Mouse (Mus musculus) liver, postnatal 0 days (tissue): ENCODE measurements around the gene Mapk1ip1. TPM values are rescaled to one million over a fixed set of nuclear protein-coding genes. Genes with fewer than 3 reads are reported as not detected.

ENCODE experiments used
- ATAC-seq: fragments of 200-750 bp; cut with Nextera tagmentation; 2 replicates; pipeline ENCODE4 v1.8.0; 2017; ENCODE audit warnings: mild to moderate bottlenecking, moderate library complexity
- DNase-seq: peaks from one replicate; pipeline ENCODE4 v3.0.0-alpha.2; 2016
- H3K27ac ChIP-seq: fragments of 300-500 bp; sonication (generic); 2 replicates; pipeline ENCODE4 v1.5.1; 2014; ENCODE audit warnings: antibody characterized with exemption, moderate library complexity, mild to moderate bottlenecking, low read depth
- H3K27me3 ChIP-seq: fragments of 300-500 bp; sonication (generic); 2 replicates; pipeline ENCODE4 v1.6.1; 2014; ENCODE audit warnings: low read length, control low read depth, mixed read lengths; ENCODE audit not compliant: insufficient read depth
- H3K36me3 ChIP-seq: fragments of 300-500 bp; sonication (generic); replicated peaks from 2 replicates; pipeline ENCODE4 v1.6.1; 2014; ENCODE audit warnings: mild to moderate bottlenecking, control low read depth, low read length, moderate library complexity, mixed read lengths; ENCODE audit not compliant: insufficient read depth
- H3K4me1 ChIP-seq: fragments of 300-500 bp; sonication (generic); 2 replicates; pipeline ENCODE4 v1.6.1; 2014; ENCODE audit warnings: antibody characterized with exemption, mild to moderate bottlenecking, control low read depth; ENCODE audit not compliant: insufficient read depth
- H3K4me2 ChIP-seq: fragments of 300-500 bp; sonication (generic); 2 replicates; pipeline ENCODE4 v1.6.1; 2014; ENCODE audit warnings: low read depth, mild to moderate bottlenecking, low read length, moderate library complexity, mixed read lengths
- H3K4me3 ChIP-seq: fragments of 300-500 bp; sonication (generic); 2 replicates; pipeline ENCODE4 v1.5.1; 2014; ENCODE audit warnings: low read depth, low read length
- H3K9ac ChIP-seq: fragments of 300-500 bp; sonication (generic); replicated peaks from 2 replicates; pipeline ENCODE4 v1.6.1; 2014; ENCODE audit warnings: mild to moderate bottlenecking, moderate library complexity
- H3K9me3 ChIP-seq: fragments of 300-500 bp; sonication (generic); 2 replicates; pipeline ENCODE4 v1.6.1; 2016; ENCODE audit warnings: mild to moderate bottlenecking, control low read depth, low read length, mixed read lengths
- CTCF ChIP-seq: sonication (generic); IDR thresholded peaks from 2 replicates; pipeline ENCODE4 v1.5.1; 2016; ENCODE audit warnings: antibody characterized with exemption, low read depth
- EP300 ChIP-seq: IDR thresholded peaks from 2 replicates; pipeline ENCODE4 v1.6.1; 2016; ENCODE audit warnings: antibody characterized with exemption, low read depth, mild to moderate bottlenecking
- WGBS: fragments of 180-500 bp; shearing (Covaris S2); extraction: QIAGEN DNeasy Blood & Tissue Kit; methylation state at CpG from one replicate; pipeline ENCODE4 v1.1.7; 2014; ENCODE audit not compliant: insufficient replicate concordance; 5-methylcytosine and 5-hydroxymethylcytosine counted together
- polyA plus RNA-seq: library from polyadenylated mRNA; unstranded; fragments of >200 nt; fragmentation: Nextera tagmentation; extraction: Ambion mirVana; gene quantifications from 2 replicates; pipeline ENCODE4 v1.2.1, GENCODE M21; 2015

The Mapk1ip1 gene
- polyA plus RNA-seq, 1 experiment from 2014 or later, result 5.5 TPM

- no peak for DNase-seq
- Histone ChIP-seq H3K9ac (no peak overlapping the region), H3K27me3 (no peaks in the 10 kb centered on the region), H3K4me1 (no peaks in the 10 kb centered on the region), H3K27ac (no peak overlapping the region), H3K4me2 (no peak overlapping the region), H3K9me3 (no peaks in the 10 kb centered on the region), H3K36me3 (no peaks in the 10 kb centered on the region), H3K4me3 (no peak overlapping the region)
- WGBS, result 79% methylated on average over 6 of the region's 6 CpGs
- TF ChIP-seq EP300 (no peak), CTCF (no peak)
- no peak for ATAC-seq
Measured at GRCm38 (mm10) chr7:138824423-138824822, 21.6 kb downstream of the Mapk1ip1 start.

DNA sequence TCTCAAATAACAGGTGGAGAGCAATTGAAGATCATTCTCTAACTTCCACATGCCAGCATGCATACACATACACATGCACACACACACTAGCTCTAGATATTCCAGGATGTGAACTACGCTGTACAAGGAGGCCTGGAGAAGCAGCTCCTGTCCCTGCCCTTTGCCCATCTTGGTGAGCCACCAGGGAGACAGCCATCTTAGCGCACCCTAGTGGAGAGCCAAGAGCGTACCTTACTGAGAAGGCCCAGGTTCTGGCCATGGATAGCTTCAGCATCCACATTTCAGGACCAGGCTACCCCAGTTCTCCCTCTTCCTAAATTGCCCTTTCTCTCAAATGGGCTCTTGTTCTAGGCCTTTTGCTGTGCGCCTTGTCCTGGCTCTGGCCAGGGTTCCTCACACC lies 27.8 kb downstream of the Mapk1ip1 start:
- WGBS, result 53% methylated on average over 4 of the region's 4 CpGs

GRCm38 (mm10) chr7:138813213-138813875 lies 32.7 kb downstream of the Mapk1ip1 start:
- no peaks in the 10 kb centered on the region for H3K4me1 ChIP-seq
- H3K36me3 ChIP-seq, result no peaks in the 10 kb centered on the region
- no peak for TF ChIP-seq CTCF
- no peak overlapping the region for H3K4me2 ChIP-seq
- DNase-seq (no peak), ATAC-seq (no peak)
- H3K9me3 ChIP-seq, result no peaks in the 10 kb centered on the region
- no peak overlapping the region for H3K27ac ChIP-seq
- H3K27me3 ChIP-seq, result no peaks in the 10 kb centered on the region
- H3K4me3 ChIP-seq, result no peak overlapping the region
- WGBS, result 78% methylated on average over 11 of the region's 11 CpGs
- H3K9ac ChIP-seq, result no peak overlapping the region

More for the DNA sequence above, 27.8 kb downstream of the Mapk1ip1 start:
- no peak overlapping the region for H3K27ac ChIP-seq
- peak; percentile 40 for TF ChIP-seq CTCF
- no peak for TF ChIP-seq EP300
- H3K36me3 ChIP-seq, result no peaks in the 10 kb centered on the region
- ATAC-seq, result no peak
- no peak overlapping the region for H3K4me3 ChIP-seq
- no peaks in the 10 kb centered on the region for H3K4me1 ChIP-seq
- no peak for DNase-seq
- H3K9me3 ChIP-seq, result no peaks in the 10 kb centered on the region
- no peak overlapping the region for H3K9ac ChIP-seq
- H3K4me2 ChIP-seq, result no peak overlapping the region
- H3K27me3 ChIP-seq, result no peaks in the 10 kb centered on the region

DNA sequence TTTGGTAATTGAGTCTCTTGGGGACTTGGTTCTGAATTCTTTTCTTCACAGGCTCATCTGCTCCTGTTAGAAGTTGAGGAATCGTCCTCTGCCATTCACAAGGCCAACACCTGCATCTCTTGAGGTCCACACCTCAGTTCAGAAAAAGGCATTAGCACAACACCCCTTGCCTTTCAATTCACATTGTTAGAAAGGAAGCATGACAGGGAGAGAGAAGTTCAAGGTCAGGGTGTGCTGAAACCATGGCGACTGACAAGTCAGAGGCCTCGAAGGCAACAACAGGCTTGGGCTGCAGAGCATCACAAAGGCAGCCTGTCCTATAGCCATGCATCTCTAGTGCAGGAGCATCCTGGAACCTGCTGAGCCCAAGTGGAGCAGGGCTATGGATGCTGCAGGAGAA lies 38.9 kb downstream of the Mapk1ip1 start:
- H3K36me3 ChIP-seq, result no peaks in the 10 kb centered on the region
- WGBS, result 72% methylated on average over 3 of the region's 3 CpGs
- no peak for TF ChIP-seq CTCF
- ATAC-seq, result no peak
- no peak overlapping the region for H3K4me3 ChIP-seq
- no peaks in the 10 kb centered on the region for H3K4me1 ChIP-seq
- no peak overlapping the region for H3K4me2 ChIP-seq
- H3K27ac ChIP-seq, result no peak overlapping the region
- DNase-seq, result no peak
- no peaks in the 10 kb centered on the region for H3K27me3 ChIP-seq
- no peak overlapping the region for H3K9ac ChIP-seq
- H3K9me3 ChIP-seq, result no peaks in the 10 kb centered on the region; the same call in 1 of the 2 replicates

- Histone ChIP-seq H3K9me3 (no peaks in the 10 kb centered on the region; the same call in 1 of the 2 replicates), H3K27me3 (no peaks in the 10 kb centered on the region), H3K4me2 (no peak overlapping the region), H3K36me3 (no peaks in the 10 kb centered on the region), H3K27ac (no peak overlapping the region), H3K4me1 (no peaks in the 10 kb centered on the region), H3K9ac (no peak overlapping the region), H3K4me3 (no peak overlapping the region)
- no peak for ATAC-seq
- WGBS, result 13% methylated on average over 4 of the region's 4 CpGs
- no peak for DNase-seq
- TF ChIP-seq EP300, result no peak
- TF ChIP-seq CTCF, result no peak
Measured at GRCm38 (mm10) chr7:138803386-138803785, 42.7 kb downstream of the Mapk1ip1 start.

DNA sequence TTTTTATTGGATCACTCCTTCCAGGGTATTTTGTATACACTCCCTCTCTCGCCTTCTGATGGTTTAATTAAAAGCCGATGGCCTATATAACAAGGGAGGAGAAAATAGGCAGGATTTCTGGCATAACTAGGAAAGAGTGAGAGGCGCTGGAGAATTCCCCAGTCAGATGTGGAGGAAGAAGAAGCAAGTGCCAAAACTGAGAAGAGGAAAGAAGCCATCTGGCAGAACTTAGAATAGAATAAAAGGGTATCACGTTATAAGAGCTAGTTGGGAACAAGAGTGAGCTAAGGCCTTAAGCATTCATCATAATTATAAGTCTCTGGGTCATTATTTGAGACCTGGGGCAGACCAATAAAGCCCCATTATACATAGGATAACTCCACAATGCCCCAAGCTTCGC lies 58.0 kb downstream of the Mapk1ip1 start:
- Histone ChIP-seq H3K4me2 (no peak overlapping the region), H3K9me3 (no peaks in the 10 kb centered on the region), H3K36me3 (no peaks in the 10 kb centered on the region), H3K4me3 (no peak overlapping the region), H3K27me3 (no peaks in the 10 kb centered on the region), H3K27ac (no peak overlapping the region), H3K4me1 (no peaks in the 10 kb centered on the region), H3K9ac (no peak overlapping the region)
- TF ChIP-seq EP300, result no peak
- TF ChIP-seq CTCF, result no peak
- DNase-seq (no peak), ATAC-seq (no peak)
- 70% methylated on average over 5 of the region's 5 CpGs for WGBS

Other genes with a start within 250 kb of the Mapk1ip1 start
- gene Ppp2r2d, start 194 bp downstream of the Mapk1ip1 start, polyA plus RNA-seq, result 17.2 and 18.9 TPM in 2 replicates
- gene Bnip3, start 63.2 kb upstream of the Mapk1ip1 start, polyA plus RNA-seq, result 171 and 190 TPM in 2 replicates
- gene Jakmip3, start 94.5 kb upstream of the Mapk1ip1 start, polyA plus RNA-seq, result not detected in 2 replicates
- 0.04 TPM in 1 of 2 replicates, not detected in the other for gene Dpysl4, start 239.7 kb upstream of the Mapk1ip1 start, polyA plus RNA-seq